Mouse (Mus musculus) T-helper 2 cell (primary cell): ENCODE data around the gene Vdr.

Experiments used
- in situ Hi-C: fragments of 300-600 bp; cut with MboI, MseI; formaldehyde crosslinking; loops from one replicate; pipeline ENCODE4 v1.15.1; 2025; ENCODE audit warnings: high pct_unique_total_duplicates

Gene Vdr

GRCm38 (mm10) chr15:97921796-97922195 lies 11.4 kb upstream of the Vdr start:
- in situ Hi-C loops = no loop called here

DNA sequence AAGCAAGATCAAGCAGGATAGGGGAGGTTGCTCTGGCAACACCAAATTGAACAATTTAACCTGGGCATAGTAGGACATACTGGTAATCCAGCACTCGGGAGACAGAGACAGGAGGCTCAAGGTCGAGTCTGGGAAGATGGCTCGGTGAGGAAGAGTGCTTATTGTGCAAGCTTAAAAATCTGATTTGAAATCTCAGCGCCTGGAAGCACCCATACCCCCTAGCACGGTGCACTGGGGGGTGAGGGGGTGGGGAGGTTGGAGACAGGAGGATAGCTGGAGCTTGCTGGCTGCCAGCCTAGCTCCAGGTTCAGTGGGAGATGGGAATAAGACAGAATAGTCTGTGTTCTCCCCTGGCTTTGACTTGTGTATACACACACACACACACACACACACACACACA lies 9.9 kb upstream of the Vdr start:
- in situ Hi-C loops = no loop called here

DNA sequence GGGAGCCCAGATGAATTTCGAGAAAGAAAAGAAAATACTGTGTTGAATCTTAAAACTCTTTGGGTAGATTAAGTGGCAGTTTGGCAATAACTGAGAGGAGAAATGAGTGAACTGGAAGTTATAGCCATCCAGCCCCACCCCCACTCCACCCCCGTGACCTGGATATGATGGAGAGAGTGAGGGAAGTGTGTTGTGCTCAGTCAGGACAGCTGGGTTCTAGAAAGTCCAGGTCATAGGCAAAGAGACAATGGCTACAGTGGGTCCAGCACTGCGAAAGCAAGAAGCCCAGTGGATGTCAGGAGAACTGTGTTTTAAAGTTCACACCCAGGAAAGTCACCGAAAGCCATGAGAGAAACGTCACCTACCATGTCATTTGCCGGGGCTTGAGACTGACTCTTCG lies 8.8 kb upstream of the Vdr start:
- in situ Hi-C loops = no loop called here

DNA sequence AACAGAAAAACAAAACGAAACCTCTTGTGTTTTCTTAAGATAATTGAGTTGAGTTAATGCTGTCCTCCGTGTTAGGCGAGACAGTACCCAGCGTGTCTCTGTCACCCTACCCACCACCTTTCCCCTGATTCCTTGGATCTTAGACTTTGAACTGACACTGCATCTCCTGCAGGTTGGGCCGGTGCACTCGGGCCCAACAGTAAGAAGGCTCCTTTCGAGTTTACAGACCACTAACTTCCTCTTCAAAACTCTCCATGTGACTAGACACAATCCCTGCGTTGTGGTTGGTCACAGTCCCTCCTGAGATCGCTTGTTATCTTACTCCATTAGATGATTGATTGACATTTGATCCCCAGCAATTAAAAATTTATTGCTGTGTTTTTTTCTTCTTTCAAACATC lies 7.6 kb upstream of the Vdr start:
- in situ Hi-C loops = no loop called here

DNA sequence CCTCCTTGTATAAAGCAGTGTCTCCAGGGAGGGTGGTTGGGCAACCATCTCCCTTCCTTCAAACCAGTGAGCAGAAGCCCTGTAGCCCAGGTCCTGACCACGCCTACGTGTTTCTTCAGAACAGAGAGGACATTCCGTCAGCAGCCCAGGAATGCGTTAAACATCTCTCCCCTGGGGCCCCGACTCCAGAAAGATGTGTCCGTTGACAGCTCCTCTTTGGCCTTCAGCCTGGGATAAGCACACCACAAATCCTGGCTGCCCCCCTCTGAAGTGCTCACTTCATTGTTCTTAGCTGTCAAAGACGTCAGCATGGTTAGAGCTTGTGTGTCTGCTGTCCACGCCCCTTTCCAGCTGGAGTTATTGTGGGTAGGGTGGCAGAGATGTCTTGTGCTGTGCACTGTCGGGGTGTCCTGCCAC lies 3.9 kb upstream of the Vdr start:
- in situ Hi-C loops = no loop called here

DNA sequence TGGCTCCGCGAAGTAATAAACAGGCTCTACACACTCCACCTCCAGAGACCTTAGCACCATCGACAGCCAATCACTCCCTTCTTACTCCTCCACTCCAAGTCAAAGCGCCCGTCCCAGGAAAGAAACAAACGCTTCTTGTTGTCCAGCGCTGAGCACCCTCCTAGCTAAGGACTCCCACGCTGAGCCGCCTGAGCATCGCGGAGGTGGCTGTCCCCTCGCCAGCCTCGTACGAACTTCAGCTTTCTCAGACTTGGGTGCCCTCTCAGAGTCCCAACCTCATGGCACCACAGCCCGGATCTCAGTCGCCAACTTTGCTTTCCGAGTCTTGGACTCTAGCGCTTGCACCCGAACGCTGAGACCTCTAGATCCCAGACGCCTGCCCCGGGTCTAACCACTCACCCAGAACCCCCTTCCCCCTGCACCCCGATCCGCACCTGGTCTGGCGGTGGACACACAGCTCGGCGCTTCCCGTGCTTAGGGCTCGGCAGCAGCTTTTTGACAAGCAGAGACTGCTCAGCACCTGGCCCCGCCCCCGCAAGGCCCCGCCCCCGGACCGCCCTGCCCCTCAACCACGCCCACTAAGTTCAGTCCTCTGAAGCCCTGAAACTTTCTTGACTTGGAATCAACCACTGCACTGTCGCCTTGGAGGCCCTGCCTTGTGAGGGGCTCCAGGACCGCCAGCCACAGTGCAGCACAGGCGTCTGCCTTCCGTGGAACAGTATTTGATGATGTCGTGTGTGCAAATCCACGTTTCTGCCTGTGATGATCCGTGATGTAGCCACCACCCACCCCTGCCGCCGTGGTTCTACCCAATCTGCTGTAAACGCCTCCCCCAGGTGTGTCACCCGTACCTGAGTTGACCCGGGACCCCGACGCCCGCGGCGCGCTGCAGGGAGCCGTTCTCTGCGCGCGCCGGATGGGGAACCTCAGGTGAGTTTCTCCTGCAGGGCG lies 2.4 kb downstream of the Vdr start:
- in situ Hi-C loops = no loop called here

DNA sequence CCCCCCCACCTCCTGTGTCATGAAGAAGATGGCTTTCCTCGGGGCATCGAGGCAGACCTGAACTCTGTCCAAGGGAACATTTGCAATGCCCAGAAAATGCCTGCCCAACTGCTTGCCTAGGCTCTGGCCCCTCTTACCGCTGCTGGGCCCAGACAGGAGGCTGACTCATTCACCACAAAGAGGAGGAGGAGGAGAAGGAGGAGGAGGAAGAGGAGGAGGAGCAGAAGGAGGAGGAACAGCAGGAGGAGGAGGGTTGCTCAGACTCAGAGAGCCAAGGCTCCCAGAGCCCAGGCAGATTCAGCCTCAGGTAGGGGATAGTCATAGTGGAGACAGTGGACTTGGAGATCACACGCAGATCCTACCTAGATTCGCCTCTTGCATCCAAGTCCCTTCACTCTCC lies 3.2 kb downstream of the Vdr start:
- in situ Hi-C loops = no loop called here

DNA sequence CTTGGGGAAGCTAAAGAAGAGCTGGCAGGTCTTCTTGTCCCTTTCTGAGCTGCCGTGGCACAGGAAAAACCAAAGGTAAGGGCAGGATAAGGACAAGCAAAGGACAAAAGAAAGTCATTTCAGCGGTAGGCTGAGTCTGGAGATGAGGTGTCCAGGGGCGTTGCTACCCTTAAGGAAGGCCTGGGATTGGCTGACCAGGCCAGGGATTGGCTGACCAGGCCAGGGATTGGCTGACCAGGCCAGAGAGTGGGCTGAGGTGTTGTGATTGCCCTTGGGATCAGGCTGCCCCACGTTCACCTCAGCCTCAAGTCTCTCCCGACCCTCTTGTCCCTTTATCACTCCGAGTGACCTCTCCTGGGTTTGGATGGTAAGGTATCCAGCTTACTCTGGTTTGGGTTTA lies 5.1 kb downstream of the Vdr start:
- in situ Hi-C loops = no loop called here

DNA sequence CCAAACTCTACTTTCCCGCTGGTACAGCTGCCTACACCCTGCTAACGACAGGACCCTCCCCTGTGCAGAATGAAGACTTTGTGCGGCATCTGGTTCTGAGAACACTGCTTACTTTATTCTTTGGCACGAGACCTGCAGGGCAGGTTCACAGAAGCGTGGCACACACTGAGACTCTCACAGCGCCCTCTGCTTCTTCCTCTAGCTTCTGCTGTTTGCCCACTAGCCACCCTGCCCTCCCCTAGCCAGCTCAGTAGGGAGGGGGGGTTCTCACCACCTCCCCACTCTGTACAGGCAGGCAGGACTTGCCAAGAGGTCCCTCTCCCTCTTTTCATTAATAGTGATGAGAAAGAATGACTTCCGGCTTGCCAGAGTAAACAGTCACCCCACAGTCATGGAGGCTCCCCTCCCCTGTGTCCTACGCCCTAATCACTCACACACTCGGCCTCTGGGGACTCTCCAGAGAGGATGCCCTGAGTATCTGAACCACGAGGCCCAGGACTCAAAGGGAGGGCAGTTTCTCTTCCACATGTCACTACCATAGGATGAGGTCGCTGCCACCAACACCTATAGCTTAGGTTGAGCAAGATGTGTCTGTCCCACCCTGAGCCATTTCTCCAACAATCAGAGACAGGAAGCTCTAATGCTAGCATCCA lies 6.0 kb downstream of the Vdr start:
- in situ Hi-C loops = no loop called here

DNA sequence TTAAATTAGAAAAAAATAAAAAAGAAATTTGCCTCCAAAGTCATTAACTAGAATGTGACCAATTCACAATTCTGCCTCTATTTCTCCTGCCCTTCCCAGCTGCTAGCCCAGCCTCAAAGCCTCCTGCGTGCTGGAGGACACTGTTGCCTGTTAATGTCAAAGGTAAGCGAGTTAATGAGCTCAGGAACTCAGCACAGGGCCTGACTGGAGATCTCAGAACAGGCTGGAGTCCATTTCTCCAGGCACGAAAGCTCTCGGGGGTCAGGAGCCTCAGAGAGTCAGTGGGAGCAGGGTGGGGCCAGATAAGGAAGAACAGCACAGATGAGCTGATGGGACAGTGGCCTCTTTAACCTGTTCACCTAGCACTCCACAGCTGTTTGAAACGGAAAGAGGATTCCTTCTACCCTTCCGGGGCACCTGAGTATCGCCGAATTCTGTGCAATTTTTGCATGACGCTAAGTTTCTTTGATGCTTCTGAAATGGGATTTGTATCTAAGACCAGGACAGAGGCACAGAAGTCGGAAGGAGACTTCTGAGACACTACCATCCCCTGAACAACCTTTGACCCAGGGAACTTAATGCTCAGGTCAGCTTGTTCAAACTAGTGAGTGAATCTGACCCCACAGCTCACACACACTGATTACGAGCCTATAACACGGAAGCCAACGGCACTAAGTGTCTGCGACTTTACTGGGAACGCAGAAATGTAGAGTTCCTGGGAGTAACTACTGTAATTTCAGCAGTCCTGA lies 7.0 kb downstream of the Vdr start:
- in situ Hi-C loops = no loop called here

DNA sequence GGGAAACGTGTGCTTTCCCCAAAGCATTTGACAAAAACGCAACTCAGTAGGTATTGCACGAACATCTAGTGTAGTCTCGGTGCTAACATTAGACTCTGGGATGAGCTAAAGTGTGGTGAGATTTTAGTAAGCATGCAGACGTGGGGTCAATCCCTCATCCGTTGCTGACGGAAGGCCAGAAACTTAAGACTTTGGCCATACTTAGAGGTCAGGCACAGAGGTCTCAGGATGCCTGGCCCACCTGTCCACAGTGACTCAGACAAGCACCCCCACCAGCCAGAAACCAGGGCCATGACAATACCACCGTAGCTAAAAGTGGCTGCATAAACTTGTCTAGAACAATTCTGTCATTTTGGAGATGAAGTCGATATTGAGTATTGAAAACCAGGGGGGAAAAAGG lies 9.4 kb downstream of the Vdr start:
- in situ Hi-C loops = no loop called here

DNA sequence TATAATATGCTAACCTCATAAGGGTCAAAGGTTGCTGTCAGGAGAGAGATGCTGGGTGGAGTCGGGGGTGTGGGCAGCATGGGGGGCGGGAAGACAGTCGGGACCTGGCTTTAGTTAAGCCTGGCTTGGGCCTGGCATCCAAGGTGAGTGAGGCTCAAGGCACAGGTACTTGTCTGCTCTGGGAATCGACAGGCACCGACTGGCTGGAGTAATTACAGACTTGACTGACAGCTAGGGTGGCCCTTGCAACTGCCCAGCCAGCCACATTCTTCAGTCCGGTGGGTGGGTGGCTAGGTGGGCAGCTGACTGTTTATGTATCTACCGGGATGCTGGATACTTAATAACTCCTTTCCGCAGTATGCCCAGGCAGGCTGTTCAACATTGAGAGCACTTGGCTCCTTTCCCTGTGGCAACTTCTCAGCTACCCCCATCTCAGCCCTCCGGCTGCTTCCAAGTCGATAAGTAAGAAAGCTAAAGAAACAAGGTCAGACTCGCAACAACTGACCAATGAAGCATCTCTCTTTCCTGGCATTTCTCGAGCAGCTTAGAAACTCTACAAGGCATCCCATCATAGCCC lies 10.0 kb downstream of the Vdr start:
- in situ Hi-C loops = no loop called here

DNA sequence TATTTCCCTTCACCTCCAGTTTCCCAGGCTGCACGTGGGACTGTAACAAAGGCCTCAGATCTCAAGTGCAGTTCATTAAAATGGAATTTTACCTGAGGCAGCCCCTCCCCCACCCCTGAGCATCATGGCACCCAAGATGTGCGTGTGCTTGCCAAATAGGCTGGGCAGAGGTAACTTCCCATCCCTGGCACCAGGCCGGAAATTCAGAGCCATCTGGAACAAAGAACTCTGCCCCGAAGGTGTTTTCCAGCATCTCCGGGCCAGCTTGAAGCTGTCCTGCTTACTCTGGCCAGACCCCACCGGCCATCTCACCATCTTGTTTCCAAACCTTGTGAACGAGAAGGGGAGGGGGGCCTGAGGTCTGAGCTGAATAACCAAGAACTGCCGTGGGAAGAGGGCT lies 10.7 kb downstream of the Vdr start:
- in situ Hi-C loops = no loop called here

DNA sequence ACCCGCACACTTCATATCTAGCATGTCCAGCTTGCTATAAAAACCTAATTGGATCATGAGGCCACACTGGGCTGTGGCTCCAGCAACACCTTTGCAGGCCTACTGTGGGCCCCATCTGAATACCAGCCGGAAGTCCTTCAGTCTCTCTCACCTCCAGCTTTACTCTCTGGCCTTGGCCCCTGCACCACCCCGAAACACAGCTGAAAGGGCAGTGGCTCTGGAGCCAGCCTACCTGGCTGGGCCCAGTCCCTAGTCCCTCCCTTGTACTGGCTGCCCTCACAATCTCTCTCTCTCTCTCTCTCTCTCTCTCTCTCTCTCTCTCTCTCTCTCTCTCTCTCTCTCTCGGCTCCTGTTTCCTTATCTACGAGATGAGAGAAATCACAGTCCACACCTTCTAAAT lies 11.6 kb downstream of the Vdr start:
- in situ Hi-C loops = no loop called here

- in situ Hi-C loops = no loop called here
Observed at GRCm38 (mm10) chr15:97896861-97897654, 13.4 kb downstream of the Vdr start.

- in situ Hi-C loops = no loop called here
Observed at GRCm38 (mm10) chr15:97896347-97896746, 14.1 kb downstream of the Vdr start.

DNA sequence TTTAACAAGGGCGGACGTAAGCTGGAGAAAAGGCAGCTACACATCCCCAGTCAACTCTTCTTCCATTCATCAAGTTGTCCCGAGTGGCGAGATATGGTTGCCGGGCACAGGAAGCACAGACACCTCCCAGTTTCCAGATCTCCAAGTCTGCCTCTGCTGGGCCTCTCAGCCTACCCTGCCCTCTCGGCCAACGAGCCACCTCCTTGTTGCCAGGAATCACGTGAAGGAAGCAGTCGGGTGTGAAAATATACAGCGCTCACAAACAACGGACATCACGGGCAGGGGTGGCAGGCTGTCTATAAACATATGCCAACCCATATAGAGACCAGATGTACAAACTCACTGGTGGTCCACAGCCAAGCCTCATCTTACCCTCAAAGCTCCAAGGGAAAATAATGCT lies 14.6 kb downstream of the Vdr start:
- in situ Hi-C loops = no loop called here

GRCm38 (mm10) chr15:97892506-97892905 lies 17.9 kb downstream of the Vdr start:
- in situ Hi-C loops = no loop called here

- in situ Hi-C loops = no loop called here
Observed at GRCm38 (mm10) chr15:97890450-97890849, 20.0 kb downstream of the Vdr start.

GRCm38 (mm10) chr15:97890017-97890416 lies 20.4 kb downstream of the Vdr start:
- in situ Hi-C loops = no loop called here

GRCm38 (mm10) chr15:97887541-97888016 lies 22.9 kb downstream of the Vdr start:
- in situ Hi-C loops = loop anchor here (10.0 kb wide), 1 partner anchor 587 kb away; no protein-coding TSS in a partner anchor
